In the genomic region with DNA sequence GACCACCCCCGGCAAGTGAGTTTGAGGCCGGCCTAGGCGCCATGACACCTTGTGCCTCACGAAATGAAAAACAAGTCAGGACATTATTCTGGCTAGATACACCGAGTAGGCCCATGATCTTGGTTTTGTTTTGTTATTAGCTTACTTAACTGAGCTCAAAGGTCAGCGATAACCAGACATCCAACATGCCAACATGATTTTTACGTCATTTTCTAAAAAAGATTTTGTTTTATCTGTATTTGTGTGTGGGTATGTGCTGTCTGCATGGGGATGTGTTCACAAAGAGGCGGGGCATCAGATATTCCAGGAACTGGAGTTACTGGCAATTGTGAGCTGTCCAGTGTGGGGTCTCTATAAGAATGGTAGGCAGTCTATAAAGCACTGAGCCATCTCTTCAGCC, we compare ENCODE assay signal across 38 mouse cellular contexts. TPM values are rescaled to one million over a fixed set of nuclear protein-coding genes. Genes with fewer than 3 reads are reported as not detected.
"Had no signal": no experiment of that assay in that cellular context is flagged by ENCODE, and none has a peak within 500 bp of the region (broad histone marks: within the 10 kb centered on the region; RNA-seq: fewer than 3 reads in every experiment).

No protein-coding gene starts in this region.

- H3K4me3 ChIP-seq: left cerebral cortex, adult 2 months; limb, embryonic 10.5 days; limb, embryonic 12.5 days; limb, embryonic 13.5 days; limb, embryonic 15.5 days; liver, embryonic 12.5 days; liver, embryonic 13.5 days; liver, embryonic 15.5 days; lung, embryonic 15.5 days; megakaryocyte, embryonic 14.5 days; midbrain, embryonic 10.5 days; midbrain, embryonic 12.5 days; midbrain, embryonic 13.5 days; midbrain, embryonic 15.5 days; myocyte; neural tube, embryonic 12.5 days had no signal

- ATAC-seq: liver, embryonic 12.5 days; lung, postnatal 0 days; midbrain, embryonic 13.5 days; midbrain, embryonic 15.5 days; midbrain, embryonic 16.5 days had no signal

- H3K4me1 ChIP-seq: limb, embryonic 10.5 days; limb, embryonic 12.5 days; limb, embryonic 13.5 days; limb, embryonic 15.5 days; liver, embryonic 13.5 days; liver, embryonic 15.5 days; lung, embryonic 15.5 days; midbrain, embryonic 13.5 days; midbrain, embryonic 15.5 days; neural tube, embryonic 12.5 days had no signal

- H3K27ac ChIP-seq: left cerebral cortex, adult 2 months; limb, embryonic 10.5 days; limb, embryonic 12.5 days; limb, embryonic 13.5 days; limb, embryonic 15.5 days; liver, embryonic 12.5 days; liver, embryonic 13.5 days; liver, embryonic 14.5 days; liver, embryonic 15.5 days; lung, embryonic 15.5 days; macrophage; midbrain, embryonic 10.5 days; midbrain, embryonic 12.5 days; midbrain, embryonic 13.5 days; midbrain, embryonic 15.5 days; neural tube, embryonic 12.5 days had no signal

- H3K9me3 ChIP-seq: limb, embryonic 10.5 days; limb, embryonic 12.5 days; limb, embryonic 13.5 days; limb, embryonic 15.5 days; liver, embryonic 12.5 days; liver, embryonic 13.5 days; liver, embryonic 15.5 days; lung, embryonic 15.5 days; midbrain, embryonic 10.5 days; midbrain, embryonic 12.5 days; midbrain, embryonic 13.5 days; midbrain, embryonic 15.5 days; neural tube, embryonic 12.5 days had no signal

- H3K4me2 ChIP-seq: limb, embryonic 12.5 days; limb, embryonic 13.5 days; limb, embryonic 15.5 days; liver, embryonic 11.5 days; liver, embryonic 12.5 days; liver, embryonic 13.5 days; liver, embryonic 15.5 days; lung, embryonic 14.5 days; lung, embryonic 15.5 days; midbrain, embryonic 11.5 days; midbrain, embryonic 12.5 days; midbrain, embryonic 13.5 days; midbrain, embryonic 15.5 days; neural tube, embryonic 12.5 days had no signal

- DNase-seq: left cerebral cortex, postnatal 4 days; liver; liver, embryonic 13.5 days; lung, adult 18-20 months; lung, adult 2 months; lung, embryonic 14.5 days; lung, postnatal 10 days; lung, postnatal 14 days; lung, postnatal 36 days; lung, postnatal 4 days; midbrain, embryonic 14.5 days had no signal

- H3K9ac ChIP-seq: limb, embryonic 12.5 days; limb, embryonic 13.5 days; limb, embryonic 15.5 days; liver, embryonic 12.5 days; liver, embryonic 13.5 days; liver, embryonic 14.5 days; liver, embryonic 15.5 days; lung, embryonic 14.5 days; lung, embryonic 15.5 days; midbrain, embryonic 12.5 days; midbrain, embryonic 13.5 days; midbrain, embryonic 15.5 days; neural tube, embryonic 12.5 days had no signal

- H3K36me3 ChIP-seq: limb, embryonic 10.5 days; limb, embryonic 12.5 days; limb, embryonic 13.5 days; limb, embryonic 15.5 days; liver, embryonic 13.5 days; liver, embryonic 15.5 days; lung, embryonic 15.5 days; midbrain, embryonic 10.5 days; midbrain, embryonic 12.5 days; midbrain, embryonic 13.5 days; midbrain, embryonic 15.5 days; neural tube, embryonic 12.5 days had no signal

- H3K27me3 ChIP-seq: limb, embryonic 12.5 days; limb, embryonic 13.5 days; limb, embryonic 15.5 days; liver, embryonic 12.5 days; liver, embryonic 13.5 days; liver, embryonic 15.5 days; lung, embryonic 15.5 days; midbrain, embryonic 12.5 days; midbrain, embryonic 13.5 days; midbrain, embryonic 15.5 days; neural tube, embryonic 12.5 days had no signal

RNA-seq across cellular contexts. Expression of gene Cpn1, which starts 14.2 kb away (rescaled TPM):
- total RNA-seq: megakaryocyte-erythroid progenitor cell, adult 5-6 weeks; monocyte, adult 5-6 weeks had no signal
- polyA plus RNA-seq: limb, embryonic 10.5 days; limb, embryonic 11.5 days; macrophage; myocyte had no signal

RNA-seq across cellular contexts. Expression of gene Cyp2c23, which starts 56.9 kb away (rescaled TPM):
- total RNA-seq: left cerebral cortex, postnatal 4 days; megakaryocyte, adult 5-6 weeks; megakaryocyte-erythroid progenitor cell, adult 5-6 weeks; midbrain, postnatal 0 days; monocyte, adult 5-6 weeks had no signal
- polyA plus RNA-seq: limb, embryonic 10.5 days; midbrain, embryonic 10.5 days; midbrain, embryonic 11.5 days; midbrain, embryonic 12.5 days; midbrain, embryonic 14.5 days; midbrain, embryonic 15.5 days; midbrain, embryonic 16.5 days; midbrain, postnatal 0 days; neural tube, embryonic 11.5 days; neural tube, embryonic 12.5 days had no signal
